ENCODE assay signal across 7 mouse cellular contexts in genomic region chr12:17506994-17507542, GRCm38 (mm10). TPM values are rescaled to one million over a fixed set of nuclear protein-coding genes. Genes with fewer than 3 reads are reported as not detected.
DNase-seq lines count a peak whose midpoint lies in the region; ATAC-seq and TF ChIP-seq lines count a peak whose summit lies in the region.

No protein-coding gene starts in this region.

- no peak overlapping the region for H3K27ac ChIP-seq in kidney, postnatal 0 days

- no peak overlapping the region for H3K4me3 ChIP-seq in kidney, postnatal 0 days (replicated peaks; ENCODE audit: low read depth, low read length)

- no peaks in the 10 kb centered on the region for H3K4me1 ChIP-seq in kidney, postnatal 0 days (replicated peaks; ENCODE audit: insufficient read depth, low read length)

- no peak overlapping the region for H3K4me2 ChIP-seq in kidney, postnatal 0 days (ENCODE audit: low read length)

- WGBS in kidney, postnatal 0 days, result 44% methylated on average over 13 of the region's 13 CpGs

- no peaks in the 10 kb centered on the region for H3K9me3 ChIP-seq in kidney, postnatal 0 days (replicated peaks; ENCODE audit: low read length)

- TF ChIP-seq CTCF in kidney, postnatal 0 days (IDR thresholded peaks at IDR 0.05; ENCODE audit: low read depth), result no peak

- no peak overlapping the region for H3K9ac ChIP-seq in kidney, postnatal 0 days (ENCODE audit: low read depth, low read length)

- DNase-seq in thymus, postnatal 4 days, result peak; percentile 35
- no peak for DNase-seq in thymus, postnatal 25 days
- peak; percentile 64 for DNase-seq in kidney, postnatal 0 days (ENCODE audit: low spot score)
- no peak for DNase-seq in left cerebral cortex, postnatal 36 days (ENCODE audit: low spot score in 2 of 2)
- DNase-seq in urinary bladder, postnatal 14 days (ENCODE audit: low spot score), result no peak

- intact Hi-C loops in left cerebral cortex, postnatal 36 days (cut with DNase I), result no loop called here

- no peaks in the 10 kb centered on the region for H3K27me3 ChIP-seq in kidney, postnatal 0 days (ENCODE audit: insufficient read depth, low read length)

- peak; percentile 68 for ATAC-seq in granulocyte monocyte progenitor cell, adult 5-6 weeks (replicated peaks; ENCODE audit: poor library complexity, severe bottlenecking)
- ATAC-seq in kidney, postnatal 0 days (replicated peaks; ENCODE audit: low FRiP score, low read depth), result no peak
- peak; percentile 36 for ATAC-seq in megakaryocyte, adult 5-6 weeks (ENCODE audit: poor library complexity, severe bottlenecking)

- H3K36me3 ChIP-seq in kidney, postnatal 0 days (ENCODE audit: insufficient read depth, low read length), result no peaks in the 10 kb centered on the region

RNA-seq across cellular contexts. Expression of gene Odc1, which starts 37.5 kb away (rescaled TPM):
- 145 and 151 TPM in 2 replicates for total RNA-seq in granulocyte monocyte progenitor cell, adult 5-6 weeks (2014; fragmentation: Nextera tagmentation)
- total RNA-seq in granulocyte monocyte progenitor cell, adult 5-6 weeks (2017), result 379 and 430 TPM in 2 replicates
- 149 and 153 TPM in 2 replicates for polyA plus RNA-seq in kidney, postnatal 0 days (2015; fragmentation: Nextera tagmentation; extraction: Ambion mirVana)
- 36.5 and 42.5 TPM in 2 replicates for total RNA-seq in megakaryocyte, adult 5-6 weeks (2015)
- 60.4 and 70.8 TPM in 2 replicates for total RNA-seq in megakaryocyte, adult 5-6 weeks (2017)
- total RNA-seq in left cerebral cortex, postnatal 36 days (2021), result 10 to 100 TPM; 61.0 to 62.6 TPM

Comparison
In these comparisons a context has a peak if more than half of its experiments do, and no peak if none do; other contexts are left out.
1. DNase-seq: peak in thymus, postnatal 4 days (single experiment) and kidney, postnatal 0 days (single experiment); none in thymus, postnatal 25 days (single experiment), left cerebral cortex, postnatal 36 days (0 of 2) and urinary bladder, postnatal 14 days (single experiment).